ENCODE assay signal across 8 mouse cellular contexts in genomic region chr1:171286517-171286916, GRCm38 (mm10). TPM values are rescaled to one million over a fixed set of nuclear protein-coding genes. Genes with fewer than 3 reads are reported as not detected.
DNase-seq lines count a peak whose midpoint lies in the region; ATAC-seq and TF ChIP-seq lines count a peak whose summit lies in the region.

No protein-coding gene starts in this region.

- no peak for DNase-seq in CH12.LX (ENCODE audit: extremely low read depth)
- no peak for DNase-seq in heart, postnatal 0 days (ENCODE audit: low spot score)
- no peak for DNase-seq in urinary bladder, adult 2 months (ENCODE audit: low spot score)
- DNase-seq in adrenal gland, adult 8-10 months, result no peak
- no peak for DNase-seq in gastrocnemius, adult 18-20 months (ENCODE audit: low spot score)

- peak overlapping the region; percentile 76; the same call in 1 of the 2 replicates for H3K4me2 ChIP-seq in CH12.LX (ENCODE audit: insufficient read depth, low read depth, poor library complexity, severe bottlenecking)
- peak overlapping the region; percentile 84 for H3K4me2 ChIP-seq in heart, postnatal 0 days (ENCODE audit: low read depth, low read length)
- H3K4me2 ChIP-seq in midbrain, embryonic 12.5 days (replicated peaks), result peak overlapping the region; percentile 58

- 91% methylated on average over 19 of the region's 19 CpGs for WGBS in heart, postnatal 0 days
- 89% methylated on average over 19 of the region's 19 CpGs for WGBS in midbrain, embryonic 12.5 days

- TF ChIP-seq EP300 in CH12.LX (IDR thresholded peaks at IDR 0.05; ENCODE audit: low read length), result no peak
- TF ChIP-seq EP300 in heart, postnatal 0 days (IDR thresholded peaks at IDR 0.05; ENCODE audit: low read depth), result no peak

- H3K27ac ChIP-seq in CH12.LX (ENCODE audit: insufficient read depth, low read depth), result no peak overlapping the region
- no peak overlapping the region for H3K27ac ChIP-seq in heart, postnatal 0 days (ENCODE audit: low read depth)
- H3K27ac ChIP-seq in midbrain, embryonic 12.5 days (replicated peaks), result no peak overlapping the region

- no peak for ATAC-seq in erythroblast, adult 5-6 weeks (replicated peaks; ENCODE audit: low FRiP score, poor library complexity, severe bottlenecking)
- no peak for ATAC-seq in heart, postnatal 0 days (ENCODE audit: insufficient read depth, low read depth)
- no peak for ATAC-seq in midbrain, embryonic 12.5 days (ENCODE audit: low FRiP score, low read depth)

- dilution Hi-C loops in CH12.LX (cut with MboI; ENCODE audit: extremely low pct_ligation_motif_present, extremely low pct_unique_long_range_greater_than_20kb, low sequenced_read_pairs), result no loop called here

- no peak for TF ChIP-seq CTCF in CH12.LX (conservative IDR thresholded peaks at IDR 0.05 in 1 of 2, IDR thresholded peaks at IDR 0.05 in 1 of 2; ENCODE audit: low read depth in 2 of 2, low read length in 2 of 2)
- no peak for TF ChIP-seq CTCF in heart, postnatal 0 days (IDR thresholded peaks at IDR 0.05; ENCODE audit: low read depth)

- H3K9me3 ChIP-seq in erythroblast, embryonic 14.5 days (ENCODE audit: control insufficient read depth, low read length), result no peaks in the 10 kb centered on the region
- no peaks in the 10 kb centered on the region for H3K9me3 ChIP-seq in CH12.LX (replicated peaks; ENCODE audit: low read length)
- no peaks in the 10 kb centered on the region for H3K9me3 ChIP-seq in heart, postnatal 0 days (replicated peaks; ENCODE audit: control insufficient read depth, low read length)
- H3K9me3 ChIP-seq in midbrain, embryonic 12.5 days, result no peaks in the 10 kb centered on the region

- in situ Hi-C loops in CH12.LX (cut with MboI; ENCODE audit: low pct_ligation_motif_present, low pct_unique_long_range_greater_than_20kb, low sequenced_read_pairs), result no loop called here

- TF ChIP-seq RAD21 in CH12.LX (IDR thresholded peaks at IDR 0.05; ENCODE audit: low read depth, low read length), result no peak

- peak overlapping the region; percentile 88 for H3K4me3 ChIP-seq in erythroblast, embryonic 14.5 days (replicated peaks)
- no peak overlapping the region for H3K4me3 ChIP-seq in CH12.LX (replicated peaks in 1 of 3; ENCODE audit: low read depth in 2 of 3, low read length in 2 of 3, poor library complexity in 1 of 3)
- H3K4me3 ChIP-seq in heart, postnatal 0 days (ENCODE audit: low read depth, low read length), result no peak overlapping the region
- H3K4me3 ChIP-seq in midbrain, embryonic 12.5 days, result peak overlapping the region; percentile 71; the same call in 1 of the 2 replicates

- peaks cover 8% of the 10 kb centered on the region for H3K79me2 ChIP-seq in CH12.LX (replicated peaks; ENCODE audit: control insufficient read depth, extremely low read depth, insufficient read depth, poor library complexity, severe bottlenecking)

- no peaks in the 10 kb centered on the region for H3K27me3 ChIP-seq in erythroblast, embryonic 14.5 days (ENCODE audit: control insufficient read depth)
- no peaks in the 10 kb centered on the region for H3K27me3 ChIP-seq in CH12.LX (replicated peaks)
- no peaks in the 10 kb centered on the region for H3K27me3 ChIP-seq in heart, postnatal 0 days (ENCODE audit: control insufficient read depth, insufficient read depth, low read length)
- H3K27me3 ChIP-seq in midbrain, embryonic 12.5 days, result no peaks in the 10 kb centered on the region

- no peak overlapping the region for H3K9ac ChIP-seq in CH12.LX (ENCODE audit: insufficient read depth, low read depth)
- no peak overlapping the region for H3K9ac ChIP-seq in heart, postnatal 0 days (replicated peaks; ENCODE audit: low read depth, low read length)
- H3K9ac ChIP-seq in midbrain, embryonic 12.5 days (replicated peaks), result peak overlapping the region; percentile 93

- H3K36me3 ChIP-seq in erythroblast, embryonic 14.5 days (ENCODE audit: control insufficient read depth), result peaks cover 71% of the 10 kb centered on the region
- peaks cover 37 to 72% of the 10 kb centered on the region in 2 experiments for H3K36me3 ChIP-seq in CH12.LX (replicated peaks in 1 of 2; ENCODE audit: control insufficient read depth in 1 of 2, insufficient read depth in 1 of 2, low read length in 1 of 2)
- H3K36me3 ChIP-seq in heart, postnatal 0 days (replicated peaks; ENCODE audit: control insufficient read depth, insufficient read depth, low read length), result peaks cover 44% of the 10 kb centered on the region
- peaks cover 61% of the 10 kb centered on the region for H3K36me3 ChIP-seq in midbrain, embryonic 12.5 days

- no peak for TF ChIP-seq POLR2A in CH12.LX (IDR thresholded peaks at IDR 0.05; ENCODE audit: low read depth, low read length)

- peaks cover 71% of the 10 kb centered on the region for H3K4me1 ChIP-seq in erythroblast, embryonic 14.5 days (ENCODE audit: control insufficient read depth)
- H3K4me1 ChIP-seq in CH12.LX (ENCODE audit: control insufficient read depth in 1 of 2, insufficient read depth in 2 of 2), result peaks cover 5 to 39% of the 10 kb centered on the region in 2 experiments; a peak in 3 of 4 replicates
- peaks cover 7% of the 10 kb centered on the region; the same call in 1 of the 2 replicates for H3K4me1 ChIP-seq in heart, postnatal 0 days (ENCODE audit: control insufficient read depth, insufficient read depth)
- peaks cover 24% of the 10 kb centered on the region for H3K4me1 ChIP-seq in midbrain, embryonic 12.5 days

RNA-seq across cellular contexts. Expression of gene Usp21, which starts 1.3 kb away (rescaled TPM):
- 8.4 and 13.0 TPM in 2 replicates for polyA plus RNA-seq in erythroblast, embryonic 14.5 days (2012)
- total RNA-seq in erythroblast, adult 5-6 weeks (2015; ENCODE audit: low replicate concordance), result 9.6 and 12.1 TPM in 2 replicates
- 9.4 and 13.9 TPM in 2 replicates for total RNA-seq in erythroblast, adult 5-6 weeks (2017; ENCODE audit: low replicate concordance)
- total RNA-seq in CH12.LX (2012; rRNA removed), result 13.1 and 14.2 TPM in 2 replicates
- 7.1 and 8.5 TPM in 2 replicates for total RNA-seq in CH12.LX (2014; rRNA removed)
- 34.3 and 37.6 TPM in 2 replicates for polyA plus RNA-seq in CH12.LX (2012; ENCODE audit: insufficient read length, low read depth)
- total RNA-seq in heart, postnatal 0 days (2014; rRNA removed; ENCODE audit: low replicate concordance), result 20.0 and 27.3 TPM in 2 replicates
- polyA plus RNA-seq in heart, postnatal 0 days (2015; fragmentation: Nextera tagmentation; extraction: Ambion mirVana), result 30.6 and 32.3 TPM in 2 replicates
- 113 and 119 TPM in 2 replicates for polyA plus RNA-seq in midbrain, embryonic 12.5 days (2016; fragmentation: Nextera tagmentation; extraction: Ambion mirVana)
- 44.7 and 48.4 TPM in 2 replicates for polyA plus RNA-seq in urinary bladder, adult 2 months (2012; rRNA removed)
- total RNA-seq in adrenal gland, adult 8-10 months (2022), result 10 to 100 TPM; 39.3 to 64.7 (median 52.0) TPM
- 10 to 100 TPM; 15.1 to 19.3 TPM for total RNA-seq in gastrocnemius, adult 18-20 months (2021)

RNA-seq across cellular contexts. Expression of gene Ppox, which starts 5.5 kb away (rescaled TPM):
- polyA plus RNA-seq in erythroblast, embryonic 14.5 days (2012), result 89.9 and 167 TPM in 2 replicates
- 416 and 462 TPM in 2 replicates for total RNA-seq in erythroblast, adult 5-6 weeks (2015; ENCODE audit: low replicate concordance)
- 506 and 765 TPM in 2 replicates for total RNA-seq in erythroblast, adult 5-6 weeks (2017; ENCODE audit: low replicate concordance)
- total RNA-seq in CH12.LX (2012; rRNA removed), result 12.4 and 13.6 TPM in 2 replicates
- total RNA-seq in CH12.LX (2014; rRNA removed), result 10.5 and 13.7 TPM in 2 replicates
- 13.9 and 15.1 TPM in 2 replicates for polyA plus RNA-seq in CH12.LX (2012; ENCODE audit: insufficient read length, low read depth)
- total RNA-seq in heart, postnatal 0 days (2014; rRNA removed; ENCODE audit: low replicate concordance), result 32.7 and 52.4 TPM in 2 replicates
- polyA plus RNA-seq in heart, postnatal 0 days (2015; fragmentation: Nextera tagmentation; extraction: Ambion mirVana), result 24.3 and 24.6 TPM in 2 replicates
- polyA plus RNA-seq in midbrain, embryonic 12.5 days (2016; fragmentation: Nextera tagmentation; extraction: Ambion mirVana), result 61.4 and 61.5 TPM in 2 replicates
- polyA plus RNA-seq in urinary bladder, adult 2 months (2012; rRNA removed), result 91.3 and 136 TPM in 2 replicates
- 10 to 100 TPM; 39.7 to 86.2 (median 65.6) TPM for total RNA-seq in adrenal gland, adult 8-10 months (2022)
- 1 to 10 TPM; 7.8 to 7.9 TPM for total RNA-seq in gastrocnemius, adult 18-20 months (2021)

RNA-seq across cellular contexts. Expression of gene Ufc1, which starts 8.3 kb away (rescaled TPM):
- 3.9 and 4.8 TPM in 2 replicates for polyA plus RNA-seq in erythroblast, embryonic 14.5 days (2012)
- 23.4 and 28.6 TPM in 2 replicates for total RNA-seq in erythroblast, adult 5-6 weeks (2015; ENCODE audit: low replicate concordance)
- 13.9 and 19.3 TPM in 2 replicates for total RNA-seq in erythroblast, adult 5-6 weeks (2017; ENCODE audit: low replicate concordance)
- total RNA-seq in CH12.LX (2012; rRNA removed), result 98.4 and 120 TPM in 2 replicates
- 115 and 121 TPM in 2 replicates for total RNA-seq in CH12.LX (2014; rRNA removed)
- 71.4 and 76.2 TPM in 2 replicates for polyA plus RNA-seq in CH12.LX (2012; ENCODE audit: insufficient read length, low read depth)
- 74.9 and 140 TPM in 2 replicates for total RNA-seq in heart, postnatal 0 days (2014; rRNA removed; ENCODE audit: low replicate concordance)
- 109 and 113 TPM in 2 replicates for polyA plus RNA-seq in heart, postnatal 0 days (2015; fragmentation: Nextera tagmentation; extraction: Ambion mirVana)
- polyA plus RNA-seq in midbrain, embryonic 12.5 days (2016; fragmentation: Nextera tagmentation; extraction: Ambion mirVana), result 106 TPM in 2 replicates
- 78.1 and 81.2 TPM in 2 replicates for polyA plus RNA-seq in urinary bladder, adult 2 months (2012; rRNA removed)
- 100 to 1,000 TPM; 179 to 200 (median 194) TPM for total RNA-seq in adrenal gland, adult 8-10 months (2022)
- total RNA-seq in gastrocnemius, adult 18-20 months (2021), result 10 to 100 TPM; 85.7 to 96.8 TPM

RNA-seq across cellular contexts. Expression of gene B4galt3, which starts 16.4 kb away (rescaled TPM):
- 11.1 and 11.6 TPM in 2 replicates for polyA plus RNA-seq in erythroblast, embryonic 14.5 days (2012)
- total RNA-seq in erythroblast, adult 5-6 weeks (2015; ENCODE audit: low replicate concordance), result 8.1 and 11.3 TPM in 2 replicates
- total RNA-seq in erythroblast, adult 5-6 weeks (2017; ENCODE audit: low replicate concordance), result 7.7 and 29.1 TPM in 2 replicates
- total RNA-seq in CH12.LX (2012; rRNA removed), result 27.4 and 27.8 TPM in 2 replicates
- 18.3 and 19.3 TPM in 2 replicates for total RNA-seq in CH12.LX (2014; rRNA removed)
- polyA plus RNA-seq in CH12.LX (2012; ENCODE audit: insufficient read length, low read depth), result 23.1 TPM in 2 replicates
- 28.9 and 55.0 TPM in 2 replicates for total RNA-seq in heart, postnatal 0 days (2014; rRNA removed; ENCODE audit: low replicate concordance)
- polyA plus RNA-seq in heart, postnatal 0 days (2015; fragmentation: Nextera tagmentation; extraction: Ambion mirVana), result 32.6 and 34.3 TPM in 2 replicates
- 72.1 and 80.6 TPM in 2 replicates for polyA plus RNA-seq in midbrain, embryonic 12.5 days (2016; fragmentation: Nextera tagmentation; extraction: Ambion mirVana)
- 71.4 and 74.6 TPM in 2 replicates for polyA plus RNA-seq in urinary bladder, adult 2 months (2012; rRNA removed)
- 10 to 100 TPM; 28.5 to 44.8 (median 43.0) TPM for total RNA-seq in adrenal gland, adult 8-10 months (2022)
- total RNA-seq in gastrocnemius, adult 18-20 months (2021), result 10 to 100 TPM; 12.0 to 13.0 TPM

RNA-seq across cellular contexts. Expression of gene Ndufs2, which starts 35.3 kb away (rescaled TPM):
- polyA plus RNA-seq in erythroblast, embryonic 14.5 days (2012), result 7.0 and 7.5 TPM in 2 replicates
- 62.9 and 78.4 TPM in 2 replicates for total RNA-seq in erythroblast, adult 5-6 weeks (2015; ENCODE audit: low replicate concordance)
- total RNA-seq in erythroblast, adult 5-6 weeks (2017; ENCODE audit: low replicate concordance), result 48.0 and 62.1 TPM in 2 replicates
- total RNA-seq in CH12.LX (2012; rRNA removed), result 244 and 265 TPM in 2 replicates
- total RNA-seq in CH12.LX (2014; rRNA removed), result 239 and 242 TPM in 2 replicates
- 242 and 264 TPM in 2 replicates for polyA plus RNA-seq in CH12.LX (2012; ENCODE audit: insufficient read length, low read depth)
- 962 and 1,127 TPM in 2 replicates for total RNA-seq in heart, postnatal 0 days (2014; rRNA removed; ENCODE audit: low replicate concordance)
- 998 and 1,009 TPM in 2 replicates for polyA plus RNA-seq in heart, postnatal 0 days (2015; fragmentation: Nextera tagmentation; extraction: Ambion mirVana)
- 224 and 226 TPM in 2 replicates for polyA plus RNA-seq in midbrain, embryonic 12.5 days (2016; fragmentation: Nextera tagmentation; extraction: Ambion mirVana)
- polyA plus RNA-seq in urinary bladder, adult 2 months (2012; rRNA removed), result 110 and 141 TPM in 2 replicates
- total RNA-seq in adrenal gland, adult 8-10 months (2022), result 100 to 1,000 TPM; 609 to 713 (median 672) TPM
- total RNA-seq in gastrocnemius, adult 18-20 months (2021), result 100 to 1,000 TPM; 804 to 821 TPM

Comparison
In these comparisons a context has a peak if more than half of its experiments do, and no peak if none do; other contexts are left out.
1. H3K4me3 ChIP-seq: peak in erythroblast, embryonic 14.5 days (single experiment) and midbrain, embryonic 12.5 days (single experiment); none in CH12.LX (0 of 3) and heart, postnatal 0 days (single experiment).
2. Peak in every context shown above with its lines, with median percentiles within 50 percentile points of each other: H3K4me2 ChIP-seq.